Mouse (Mus musculus) heart, adult 2 months (tissue): Measurements from ENCODE around the gene Ccr7.

Source experiments
- CTCF ChIP-seq: fragments of 200-600 bp; IDR thresholded peaks from 2 replicates; pipeline ENCODE4 v1.8.1; 2022; ENCODE audit warnings: antibody characterized with exemption, mild to moderate bottlenecking, moderate library complexity
- EP300 ChIP-seq: fragments of 200-500 bp; IDR thresholded peaks from 2 replicates; pipeline ENCODE4 v1.6.1; 2011; ENCODE audit warnings: low read depth, low read length, control low read depth; ENCODE audit not compliant: insufficient read depth

GRCm38 (mm10) chr11:99126482-99127253 is 28.2 kb downstream of the Ccr7 start:
- TF ChIP-seq CTCF (no peak), EP300 (peak; percentile 58; the same call in 1 of the 2 replicates)
